Mouse (Mus musculus) erythroblast, embryonic 14.5 days (primary cell): ENCODE measurements around the gene Hils1. TPM values are rescaled to one million over a fixed set of nuclear protein-coding genes. Genes with fewer than 3 reads are reported as not detected.

ENCODE experiments used
- H3K27me3 ChIP-seq: 2 replicates; pipeline ENCODE4 v1.6.1; 2012; ENCODE audit warnings: inconsistent platforms; ENCODE audit not compliant: control insufficient read depth
- H3K36me3 ChIP-seq: 2 replicates; pipeline ENCODE4 v1.6.1; 2012; ENCODE audit warnings: mild to moderate bottlenecking, inconsistent platforms; ENCODE audit not compliant: control insufficient read depth
- H3K4me1 ChIP-seq: 2 replicates; pipeline ENCODE4 v1.6.1; 2012; ENCODE audit warnings: inconsistent platforms; ENCODE audit not compliant: control insufficient read depth
- H3K4me3 ChIP-seq: replicated peaks from 2 replicates; pipeline ENCODE3; 2012; ENCODE audit warnings: moderate library complexity, mild to moderate bottlenecking, inconsistent platforms
- H3K9me3 ChIP-seq: 2 replicates; pipeline ENCODE4 v1.6.1; 2012; ENCODE audit warnings: low read length, inconsistent platforms, mixed read lengths; ENCODE audit not compliant: control insufficient read depth
- GATA1 ChIP-seq: IDR thresholded peaks from 2 replicates; pipeline ENCODE4 v1.6.1; 2012; ENCODE audit warnings: low read length, inconsistent platforms, mixed read lengths
- TAL1 ChIP-seq: IDR thresholded peaks from 3 replicates; pipeline ENCODE4 v1.6.1; 2012; ENCODE audit warnings: low read length, inconsistent platforms, mixed read lengths
- polyA plus RNA-seq: library from polyadenylated mRNA; stranded (reverse); fragments of >175 nt; gene quantifications from 2 replicates; pipeline ENCODE4 v1.2.3, GENCODE M21; 2012

Gene Hils1
- polyA plus RNA-seq, 1 experiment: not detected

DNA sequence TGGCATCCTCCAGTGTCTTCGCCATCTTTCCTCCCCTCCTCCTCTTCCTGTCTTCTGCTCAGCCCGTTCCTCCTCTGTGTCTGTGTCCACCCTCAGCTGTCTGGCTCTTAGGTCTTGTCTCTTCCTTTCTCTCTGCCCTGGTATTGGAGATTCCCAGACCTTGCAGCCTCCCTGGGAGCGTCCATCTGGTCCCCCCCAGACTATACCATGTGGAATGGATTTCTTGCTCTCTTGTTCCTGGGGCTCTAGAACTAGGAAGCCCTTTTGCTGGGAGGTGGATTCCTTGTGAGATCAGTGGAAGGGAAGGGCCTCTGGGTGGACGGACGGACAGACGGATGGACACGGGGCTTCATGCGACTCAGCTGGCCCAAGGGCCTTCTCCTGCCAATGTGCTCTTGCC is 28.7 kb downstream of the Hils1 start:
- peaks cover 10% of the 10 kb centered on the region; the same call in 1 of the 2 replicates for H3K27me3 ChIP-seq
- no peaks in the 10 kb centered on the region for H3K9me3 ChIP-seq
- H3K4me3 ChIP-seq: peak overlapping the region; percentile 86
- H3K36me3 ChIP-seq: peaks cover 84% of the 10 kb centered on the region
- TF ChIP-seq TAL1 (no peak), GATA1 (no peak)
- peaks cover 98% of the 10 kb centered on the region for H3K4me1 ChIP-seq

- Histone ChIP-seq H3K4me3 (peak overlapping the region; percentile 67), H3K4me1 (peaks cover 100% of the 10 kb centered on the region), H3K9me3 (no peaks in the 10 kb centered on the region), H3K27me3 (peaks cover 6% of the 10 kb centered on the region; the same call in 1 of the 2 replicates), H3K36me3 (peaks cover 93% of the 10 kb centered on the region)
- no peak for TF ChIP-seq TAL1
- no peak for TF ChIP-seq GATA1
These were observed 29.6 kb downstream of the Hils1 start for GRCm38 (mm10) chr11:94996984-94997383.

DNA sequence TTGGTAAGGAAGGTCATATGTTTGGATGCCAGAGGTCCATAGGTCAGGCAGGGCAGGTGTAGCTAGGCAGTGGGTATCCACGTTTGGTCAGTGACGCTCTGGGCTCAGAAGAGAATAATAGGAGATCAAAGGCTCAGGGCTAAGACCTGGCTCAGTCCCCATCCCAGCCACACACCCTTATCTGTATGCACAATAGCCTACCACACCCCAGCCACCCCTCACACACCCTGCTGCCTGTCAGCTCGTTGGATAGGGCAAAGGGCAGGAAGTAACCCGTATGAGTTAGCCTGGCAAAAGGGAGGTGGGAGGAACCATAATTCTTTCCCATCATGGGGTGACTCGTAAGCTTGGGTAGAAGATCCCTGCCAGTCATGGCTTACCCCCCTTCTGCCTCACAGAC is 30.2 kb downstream of the Hils1 start:
- Histone ChIP-seq H3K4me3 (peak overlapping the region; percentile 67), H3K9me3 (no peaks in the 10 kb centered on the region), H3K27me3 (no peaks in the 10 kb centered on the region; the same call in 1 of the 2 replicates), H3K36me3 (peaks cover 99% of the 10 kb centered on the region), H3K4me1 (peaks cover 100% of the 10 kb centered on the region)
- TF ChIP-seq GATA1 (peak; percentile 86), TAL1 (peak; percentile 55)

DNA sequence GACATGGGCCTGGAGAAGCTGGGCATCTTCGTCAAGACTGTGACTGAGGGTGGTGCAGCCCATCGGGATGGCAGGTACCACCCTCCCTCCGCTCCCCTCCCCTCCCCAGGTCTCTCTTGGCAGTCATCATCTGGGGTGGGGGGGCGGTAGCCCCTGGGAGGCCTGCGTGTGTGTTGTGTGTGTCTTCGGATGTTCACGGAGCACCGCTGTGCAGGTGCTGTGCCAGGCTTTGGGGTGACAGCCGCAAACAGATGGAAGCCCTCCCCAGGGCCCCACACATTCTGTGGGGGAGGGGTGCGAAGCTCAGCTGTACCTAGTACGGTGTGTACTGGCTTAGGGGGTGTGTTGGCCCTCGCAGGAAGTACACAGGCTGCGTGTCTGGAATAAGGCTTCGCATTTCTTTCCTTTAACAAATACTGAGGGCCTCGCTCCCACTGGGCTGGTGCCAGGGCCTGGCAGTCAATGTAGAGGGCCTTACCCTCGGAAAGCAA is 30.7 kb downstream of the Hils1 start:
- H3K4me3 ChIP-seq: peak overlapping the region; percentile 67
- peaks cover 100% of the 10 kb centered on the region for H3K4me1 ChIP-seq
- H3K9me3 ChIP-seq: no peaks in the 10 kb centered on the region
- H3K36me3 ChIP-seq: peaks cover 100% of the 10 kb centered on the region
- TF ChIP-seq TAL1: no peak
- TF ChIP-seq GATA1: no peak
- no peaks in the 10 kb centered on the region for H3K27me3 ChIP-seq

- Histone ChIP-seq H3K9me3 (no peaks in the 10 kb centered on the region), H3K4me3 (no peak overlapping the region), H3K4me1 (peaks cover 100% of the 10 kb centered on the region), H3K27me3 (no peaks in the 10 kb centered on the region), H3K36me3 (peaks cover 100% of the 10 kb centered on the region)
- no peak for TF ChIP-seq TAL1
- TF ChIP-seq GATA1: no peak
These were observed 32.7 kb downstream of the Hils1 start for GRCm38 (mm10) chr11:95000128-95000527.

DNA sequence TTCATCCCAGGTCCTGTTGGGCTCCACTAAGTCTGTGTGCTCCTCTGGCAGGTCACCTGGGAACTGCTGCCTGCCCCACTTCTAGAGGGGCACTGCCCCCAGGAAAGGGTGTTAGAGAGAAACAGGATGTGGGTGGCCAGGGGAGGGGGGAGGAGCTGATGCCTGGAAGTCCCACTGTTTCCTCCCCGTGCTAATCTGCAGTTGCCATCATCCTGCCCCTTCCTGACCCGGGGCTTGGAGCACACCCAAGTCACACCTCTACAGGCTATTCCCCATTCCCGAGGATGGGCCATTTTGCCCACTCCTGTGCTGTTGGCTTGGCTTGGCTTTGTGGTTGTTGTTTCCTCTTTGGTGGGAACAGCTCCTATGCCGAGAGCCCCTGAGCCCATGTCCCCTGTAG is 33.2 kb downstream of the Hils1 start:
- TF ChIP-seq GATA1 (no peak), TAL1 (no peak)
- H3K9me3 ChIP-seq: no peaks in the 10 kb centered on the region
- H3K4me1 ChIP-seq: peaks cover 100% of the 10 kb centered on the region
- no peaks in the 10 kb centered on the region for H3K27me3 ChIP-seq
- H3K36me3 ChIP-seq: peaks cover 100% of the 10 kb centered on the region
- peak overlapping the region; percentile 40 for H3K4me3 ChIP-seq

GRCm38 (mm10) chr11:95001058-95001457 is 33.7 kb downstream of the Hils1 start:
- peaks cover 100% of the 10 kb centered on the region for H3K36me3 ChIP-seq
- TF ChIP-seq TAL1 (no peak), GATA1 (peak; percentile 94)
- H3K4me1 ChIP-seq: peaks cover 100% of the 10 kb centered on the region
- peak overlapping the region; percentile 40 for H3K4me3 ChIP-seq
- H3K9me3 ChIP-seq: no peaks in the 10 kb centered on the region
- no peaks in the 10 kb centered on the region for H3K27me3 ChIP-seq

DNA sequence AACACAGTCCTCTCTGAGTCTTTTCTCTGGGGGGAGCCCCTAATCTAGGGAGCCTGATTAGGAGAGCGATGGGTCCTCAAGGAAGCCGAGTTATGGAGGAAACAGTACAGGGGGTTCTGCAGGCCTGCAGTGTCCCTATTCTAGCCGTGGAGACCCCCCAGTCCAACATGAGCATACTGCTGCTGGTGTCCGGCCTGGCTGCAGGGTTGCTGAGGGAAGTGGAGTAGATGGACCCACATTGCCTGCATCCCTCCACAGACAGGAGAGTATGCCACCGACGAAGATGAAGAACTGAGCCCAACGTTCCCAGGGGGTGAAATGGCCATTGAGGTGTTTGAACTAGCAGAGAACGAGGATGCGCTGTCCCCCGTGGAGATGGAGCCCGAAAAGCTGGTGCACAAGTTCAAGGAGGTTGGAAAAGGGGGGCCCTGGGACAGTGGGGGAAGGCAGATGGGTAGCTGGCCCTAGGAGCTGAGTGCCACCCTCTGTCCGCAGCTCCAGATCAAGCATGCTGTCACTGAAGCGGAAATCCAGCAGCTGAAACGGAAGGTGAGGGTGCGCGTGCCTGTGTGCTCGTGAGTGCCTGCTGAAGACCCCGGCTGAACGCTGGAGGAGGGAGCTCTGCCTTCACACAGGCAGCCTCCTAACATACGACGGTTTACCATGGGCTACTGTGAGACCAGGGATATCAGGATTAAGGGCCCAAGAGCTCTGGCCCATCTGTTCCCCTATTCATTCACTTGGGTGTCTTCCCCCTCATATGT is 34.4 kb downstream of the Hils1 start:
- TF ChIP-seq GATA1 (no peak), TAL1 (no peak)
- H3K36me3 ChIP-seq: peaks cover 94% of the 10 kb centered on the region
- no peak overlapping the region for H3K4me3 ChIP-seq
- no peaks in the 10 kb centered on the region for H3K27me3 ChIP-seq
- H3K4me1 ChIP-seq: peaks cover 100% of the 10 kb centered on the region
- H3K9me3 ChIP-seq: no peaks in the 10 kb centered on the region

DNA sequence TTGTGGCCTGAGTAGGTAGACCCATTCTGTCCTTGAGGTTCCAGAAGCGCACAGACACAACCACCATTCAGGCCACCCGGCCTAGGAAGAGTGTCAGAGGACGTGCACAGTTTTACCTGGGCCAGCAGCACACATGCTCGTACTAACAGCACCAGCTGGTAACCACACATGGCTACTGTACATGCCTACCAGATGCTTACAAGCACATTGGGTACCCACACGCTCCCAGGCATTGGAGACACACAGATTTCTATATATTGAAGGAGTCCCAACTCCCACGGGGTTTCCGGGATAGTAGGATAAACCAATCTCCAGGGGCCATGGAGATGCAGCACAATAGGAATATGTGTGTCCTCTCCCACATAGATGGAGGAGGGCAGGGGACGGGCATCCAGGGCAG is 35.3 kb downstream of the Hils1 start:
- no peak overlapping the region for H3K4me3 ChIP-seq
- H3K4me1 ChIP-seq: peaks cover 100% of the 10 kb centered on the region
- H3K27me3 ChIP-seq: no peaks in the 10 kb centered on the region
- no peaks in the 10 kb centered on the region for H3K9me3 ChIP-seq
- H3K36me3 ChIP-seq: peaks cover 90% of the 10 kb centered on the region
- TF ChIP-seq GATA1 (no peak), TAL1 (no peak)
